Mouse (Mus musculus) testis, postnatal 10 days (tissue): ENCODE results near the gene Dek.

ENCODE experiments used
- DNase-seq: peaks from one replicate; pipeline ENCODE4 v3.0.0; 2021; ENCODE audit warnings: low spot score

Gene Dek

DNA sequence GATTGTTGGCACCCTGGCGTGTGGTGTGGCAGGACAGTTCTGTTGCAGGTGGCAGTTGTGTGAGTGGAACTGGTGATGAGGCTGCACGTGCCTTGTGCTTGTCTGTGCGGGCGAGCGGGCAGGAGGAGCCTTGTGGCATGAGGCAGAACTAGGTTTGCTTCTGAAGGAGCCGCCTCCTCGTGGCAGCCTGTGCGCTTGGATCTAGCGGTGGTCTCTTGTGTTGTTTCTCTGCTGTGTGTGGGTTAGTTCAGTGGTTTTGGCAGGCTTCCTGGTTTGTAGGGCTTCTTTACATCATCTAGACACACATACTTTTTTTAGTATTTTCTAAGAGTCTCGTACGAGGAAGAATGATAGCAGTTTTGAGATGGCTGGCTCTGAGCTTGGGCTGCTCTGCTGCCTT, 49.9 kb downstream of the Dek start:
- no peak for DNase-seq

GRCm38 (mm10) chr13:47053971-47054370, 52.0 kb downstream of the Dek start:
- DNase-seq, result no peak

- DNase-seq, result no peak
Measured at GRCm38 (mm10) chr13:47050009-47050408, 56.0 kb downstream of the Dek start.

DNA sequence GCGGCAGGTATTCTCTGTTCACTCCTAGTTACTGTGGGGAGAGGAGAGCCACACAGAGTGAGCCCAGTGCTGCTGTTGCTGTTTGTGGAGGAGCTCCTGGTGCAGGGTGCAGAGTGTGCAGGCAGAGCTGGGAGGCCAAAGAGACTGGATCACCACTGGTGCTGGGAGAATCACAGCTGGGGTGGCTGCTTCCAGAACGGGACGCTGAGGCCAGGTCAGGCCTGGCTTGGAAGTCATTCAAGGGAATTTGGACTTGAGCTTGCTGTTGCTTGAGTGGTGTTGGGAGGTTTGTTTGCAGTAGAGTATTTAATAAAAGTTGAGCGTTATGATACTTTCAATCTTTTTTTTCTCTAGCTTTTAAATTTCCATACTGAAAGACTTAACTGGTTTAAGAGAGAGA, 58.0 kb downstream of the Dek start:
- DNase-seq, result no peak

GRCm38 (mm10) chr13:47044617-47044947, 61.4 kb downstream of the Dek start, which contains the start of gene Tpmt:
Tpmt (minus strand) TSS chr13:47044737.
- peak; percentile 53 for DNase-seq

- peak; percentile 55 for DNase-seq
Measured at GRCm38 (mm10) chr13:47043833-47044616, 62.0 kb downstream of the Dek start.

- DNase-seq, result peak; percentile 100
Measured at GRCm38 (mm10) chr13:47043030-47043680, 62.8 kb downstream of the Dek start, which contains the start of gene Kdm1b. Kdm1b (plus strand) TSS chr13:47043499.

GRCm38 (mm10) chr13:47042024-47042633, 63.9 kb downstream of the Dek start:
- DNase-seq, result no peak

DNA sequence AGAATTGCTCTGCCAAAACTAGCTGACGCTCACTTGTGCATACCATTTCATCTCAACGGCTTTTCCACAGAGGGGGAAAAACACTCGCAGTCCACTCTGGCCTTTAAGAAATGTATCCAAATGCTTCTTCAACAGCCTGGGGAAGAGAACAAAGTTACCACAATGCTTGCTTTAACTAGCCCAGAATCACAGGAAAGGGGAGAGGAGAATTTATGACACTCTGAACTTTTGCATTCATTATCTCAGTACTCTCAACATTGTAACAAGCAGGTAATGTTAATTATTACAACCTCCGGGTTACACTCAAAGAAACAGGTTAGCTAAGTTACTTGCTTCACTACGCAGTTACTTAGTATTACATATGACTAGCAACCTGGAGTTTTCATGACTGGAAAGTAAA, 65.9 kb downstream of the Dek start:
- no peak for DNase-seq

DNA sequence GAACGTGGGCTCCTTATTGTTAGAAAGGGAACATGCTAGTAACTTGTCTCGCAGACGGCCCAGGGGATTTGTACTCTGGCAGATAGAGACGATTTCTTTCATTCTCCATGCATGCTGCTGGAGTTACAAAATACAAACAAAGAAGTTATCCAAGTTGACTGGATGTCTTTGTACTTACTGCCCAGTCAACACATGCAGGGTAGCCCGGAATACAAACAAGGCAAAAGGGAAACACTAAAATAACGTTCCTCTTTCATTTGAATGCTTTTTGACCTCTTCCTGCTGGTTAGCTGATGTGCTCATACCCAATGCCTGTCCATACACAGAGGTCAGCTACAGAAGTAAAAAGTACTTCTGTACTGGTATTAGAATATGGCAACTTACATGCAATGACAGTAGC, 68.1 kb downstream of the Dek start:
- no peak for DNase-seq
